Mouse (Mus musculus): ENCODE results near the gene Tlk2. TPM values are rescaled to one million over a fixed set of nuclear protein-coding genes. Genes with fewer than 3 reads are reported as not detected.

The Tlk2 gene
- polyA plus RNA-seq, 1 experiment from 2014 or later = 30.5 TPM

DNA sequence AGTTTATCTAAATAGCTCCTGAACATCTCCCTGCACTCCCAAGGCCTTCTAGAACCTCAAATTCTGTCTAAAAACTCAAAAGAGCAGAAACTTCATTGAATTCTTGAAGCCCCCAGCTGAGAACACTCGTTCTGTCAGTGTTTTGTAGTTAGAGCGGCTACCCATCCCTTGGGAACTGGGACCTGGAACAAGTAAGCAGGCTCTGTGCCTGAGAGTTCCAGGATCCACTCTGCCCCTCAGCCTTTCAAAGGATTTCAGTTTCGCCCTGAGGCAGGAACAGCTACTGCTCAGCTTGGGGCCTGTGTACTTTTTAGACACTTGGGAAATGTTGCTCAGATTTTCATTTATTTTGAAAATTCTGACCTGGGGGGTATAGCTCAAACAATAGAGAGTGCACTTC lies 32.0 kb upstream of the Tlk2 start, which contains the start of gene Gm10842:
Gene Gm10842 (plus strand): TSS at position 301 of the 400 bp plus-strand sequence.
- H3K27ac ChIP-seq (ENCODE audit: low read depth, low read length) = no peak within 1 kb of the TSS

DNA sequence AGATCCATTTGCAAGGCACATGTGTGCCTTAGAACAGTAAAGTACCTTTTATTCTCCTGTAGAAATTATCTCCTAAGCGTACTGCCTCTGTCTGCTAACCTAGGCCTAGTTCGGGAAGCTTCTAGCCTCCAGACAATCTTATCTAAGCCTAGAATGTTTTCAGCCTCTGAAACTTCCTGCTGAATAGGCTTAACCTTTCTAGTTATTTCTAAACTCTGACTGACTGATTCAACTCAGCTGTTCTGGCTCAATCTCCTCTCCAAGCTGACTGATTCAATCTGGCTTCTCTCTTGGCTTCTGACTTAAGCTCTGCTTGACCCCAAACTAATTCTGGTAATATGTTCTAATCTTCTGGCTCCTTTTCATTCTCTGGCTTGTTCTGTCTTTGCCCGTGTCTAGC lies 29.3 kb upstream of the Tlk2 start:
- 92% methylated on average over 3 of the region's 3 CpGs for WGBS
- Histone ChIP-seq H3K4me1 (replicated peaks; ENCODE audit: control insufficient read depth, insufficient read depth, low read length) (peaks cover 6% of the 10 kb centered on the region; the same call in 1 of the 2 replicates), H3K27me3 (ENCODE audit: control insufficient read depth, insufficient read depth, low read length) (no peaks in the 10 kb centered on the region), H3K36me3 (ENCODE audit: control insufficient read depth, insufficient read depth, low read length) (no peaks in the 10 kb centered on the region), H3K9me3 (ENCODE audit: control insufficient read depth, low read length) (no peaks in the 10 kb centered on the region), H3K9ac (ENCODE audit: low read depth, low read length) (no peak overlapping the region), H3K4me3 (ENCODE audit: low read depth, low read length) (no peak overlapping the region), H3K4me2 (replicated peaks; ENCODE audit: low read depth, low read length) (no peak overlapping the region), H3K27ac (ENCODE audit: low read depth, low read length) (no peak overlapping the region)
- no peak for ATAC-seq (ENCODE audit: low FRiP score)
- no peak for DNase-seq (ENCODE audit: low spot score)

More for the DNA sequence above, 32.0 kb upstream of the Tlk2 start, which contains the start of gene Gm10842:
- no peak for DNase-seq (ENCODE audit: low spot score)
- H3K9me3 ChIP-seq (ENCODE audit: control insufficient read depth, low read length) = no peaks in the 10 kb centered on the region
- H3K36me3 ChIP-seq (ENCODE audit: control insufficient read depth, insufficient read depth, low read length) = no peaks in the 10 kb centered on the region
- H3K9ac ChIP-seq (ENCODE audit: low read depth, low read length) = no peak within 1 kb of the TSS
- ATAC-seq (ENCODE audit: low FRiP score) = no peak
- no peak within 1 kb of the TSS for H3K4me3 ChIP-seq (ENCODE audit: low read depth, low read length)
- no peaks in the 10 kb centered on the region for H3K4me1 ChIP-seq (replicated peaks; ENCODE audit: control insufficient read depth, insufficient read depth, low read length)
- WGBS = 76% methylated on average over 3 of the region's 3 CpGs
- H3K4me2 ChIP-seq (replicated peaks; ENCODE audit: low read depth, low read length) = no peak within 1 kb of the TSS
- no peaks in the 10 kb centered on the region for H3K27me3 ChIP-seq (ENCODE audit: control insufficient read depth, insufficient read depth, low read length)

DNA sequence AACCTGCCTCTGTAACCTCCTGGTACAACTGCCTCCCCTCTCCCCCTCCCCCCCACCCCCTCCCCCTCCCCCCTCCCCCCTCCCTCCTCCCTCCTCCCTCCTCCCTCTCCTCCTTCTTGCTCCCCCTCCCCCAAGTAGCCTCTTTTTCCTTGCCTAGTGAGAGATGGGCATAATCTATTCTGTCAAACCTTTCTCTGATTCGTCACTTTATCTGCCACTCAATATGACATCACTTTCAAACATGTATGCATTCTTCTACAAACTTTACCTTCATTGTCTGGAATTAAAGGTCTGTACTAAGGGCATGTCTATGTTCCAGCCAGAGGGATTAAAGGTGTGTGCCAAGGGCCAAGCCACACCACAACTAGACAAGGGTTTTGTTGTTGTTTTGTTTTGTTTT lies 28.8 kb upstream of the Tlk2 start:
- Histone ChIP-seq H3K27me3 (ENCODE audit: control insufficient read depth, insufficient read depth, low read length) (no peaks in the 10 kb centered on the region), H3K4me2 (replicated peaks; ENCODE audit: low read depth, low read length) (no peak overlapping the region), H3K36me3 (ENCODE audit: control insufficient read depth, insufficient read depth, low read length) (no peaks in the 10 kb centered on the region), H3K9me3 (ENCODE audit: control insufficient read depth, low read length) (no peaks in the 10 kb centered on the region), H3K9ac (ENCODE audit: low read depth, low read length) (no peak overlapping the region), H3K4me1 (replicated peaks; ENCODE audit: control insufficient read depth, insufficient read depth, low read length) (peaks cover 6% of the 10 kb centered on the region; the same call in 1 of the 2 replicates), H3K4me3 (ENCODE audit: low read depth, low read length) (no peak overlapping the region), H3K27ac (ENCODE audit: low read depth, low read length) (no peak overlapping the region)
- WGBS = 88% methylated on average over 1 of the region's 1 CpGs
- no peak for DNase-seq (ENCODE audit: low spot score)
- no peak for ATAC-seq (ENCODE audit: low FRiP score)

DNA sequence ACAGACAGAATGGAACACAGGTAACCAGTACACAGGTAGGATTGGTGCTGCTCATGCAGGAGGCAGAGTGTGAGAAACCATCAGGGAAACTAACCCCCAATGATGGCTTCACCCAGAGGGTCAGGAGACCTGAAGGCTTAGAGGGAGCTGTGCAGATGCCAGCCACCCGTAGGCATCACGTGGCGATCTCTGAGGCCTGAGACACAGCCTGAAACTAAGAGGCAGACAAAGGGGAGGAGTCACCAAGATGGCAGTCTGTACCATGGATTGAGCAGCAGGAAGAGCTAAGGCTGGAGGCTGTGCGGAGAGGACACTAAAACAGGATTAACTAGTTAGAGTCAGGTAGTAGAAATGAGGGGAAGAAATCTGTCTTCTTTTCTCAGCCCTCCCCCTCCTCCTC lies 27.9 kb upstream of the Tlk2 start:
- Histone ChIP-seq H3K4me2 (replicated peaks; ENCODE audit: low read depth, low read length) (no peak overlapping the region), H3K36me3 (ENCODE audit: control insufficient read depth, insufficient read depth, low read length) (no peaks in the 10 kb centered on the region), H3K9ac (ENCODE audit: low read depth, low read length) (no peak overlapping the region), H3K27me3 (ENCODE audit: control insufficient read depth, insufficient read depth, low read length) (no peaks in the 10 kb centered on the region), H3K9me3 (ENCODE audit: control insufficient read depth, low read length) (no peaks in the 10 kb centered on the region), H3K27ac (ENCODE audit: low read depth, low read length) (no peak overlapping the region), H3K4me1 (replicated peaks; ENCODE audit: control insufficient read depth, insufficient read depth, low read length) (peaks cover 6% of the 10 kb centered on the region; the same call in 1 of the 2 replicates), H3K4me3 (ENCODE audit: low read depth, low read length) (no peak overlapping the region)
- whole genome bisulfite sequencing = 70% methylated on average over 4 of the region's 4 CpGs
- ATAC-seq (ENCODE audit: low FRiP score) (no peak), DNase-seq (ENCODE audit: low spot score) (no peak)

DNA sequence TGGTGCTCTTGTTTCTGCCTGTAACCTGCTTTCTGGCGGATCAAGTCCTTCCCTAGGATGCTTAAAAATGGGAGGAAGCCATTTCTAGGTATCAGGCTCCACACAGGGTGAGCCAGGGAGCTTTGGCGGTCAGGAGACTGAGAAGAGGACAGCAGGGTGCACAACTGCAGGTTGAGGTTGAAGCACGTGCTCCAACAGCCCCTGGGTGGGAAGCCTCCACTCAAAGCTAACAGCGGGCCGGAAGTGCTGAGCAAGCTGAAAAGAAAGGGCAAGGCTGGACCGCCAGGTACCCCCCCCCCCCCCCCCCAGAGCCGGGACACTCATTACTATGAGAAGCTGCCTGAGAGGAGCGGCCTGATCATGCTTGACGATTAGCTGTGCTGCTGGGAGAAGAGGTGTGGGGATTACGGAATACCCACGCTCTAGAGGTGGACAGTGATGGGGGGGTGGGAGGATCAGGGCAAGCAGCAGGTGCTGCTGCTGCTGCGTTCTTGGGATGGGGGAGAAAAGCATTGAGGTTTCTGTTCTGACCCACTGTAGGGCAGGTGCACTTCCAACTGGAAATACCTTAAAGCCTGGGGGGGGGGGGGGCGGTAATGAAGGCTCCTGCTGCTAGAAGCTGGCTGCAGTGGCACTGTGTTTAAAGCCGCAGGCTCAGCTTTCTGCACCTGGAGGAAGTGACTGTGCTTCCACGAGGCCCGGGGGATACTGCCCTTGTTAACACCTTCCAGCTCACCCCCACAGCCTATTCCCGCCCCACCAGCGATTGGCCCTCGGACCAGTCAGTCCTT lies 27.2 kb upstream of the Tlk2 start:
- Histone ChIP-seq H3K27me3 (ENCODE audit: control insufficient read depth, insufficient read depth, low read length) (no peaks in the 10 kb centered on the region), H3K4me3 (ENCODE audit: low read depth, low read length) (no peak overlapping the region), H3K9me3 (ENCODE audit: control insufficient read depth, low read length) (no peaks in the 10 kb centered on the region), H3K4me1 (replicated peaks; ENCODE audit: control insufficient read depth, insufficient read depth, low read length) (peaks cover 6% of the 10 kb centered on the region; the same call in 1 of the 2 replicates), H3K9ac (ENCODE audit: low read depth, low read length) (no peak overlapping the region), H3K27ac (ENCODE audit: low read depth, low read length) (no peak overlapping the region), H3K4me2 (replicated peaks; ENCODE audit: low read depth, low read length) (no peak overlapping the region; the same call in 1 of the 2 replicates), H3K36me3 (ENCODE audit: control insufficient read depth, insufficient read depth, low read length) (no peaks in the 10 kb centered on the region)
- WGBS = 23% methylated on average over 18 of the region's 19 CpGs
- ATAC-seq (ENCODE audit: low FRiP score) (no peak), DNase-seq (ENCODE audit: low spot score) (peak; percentile 6)

DNA sequence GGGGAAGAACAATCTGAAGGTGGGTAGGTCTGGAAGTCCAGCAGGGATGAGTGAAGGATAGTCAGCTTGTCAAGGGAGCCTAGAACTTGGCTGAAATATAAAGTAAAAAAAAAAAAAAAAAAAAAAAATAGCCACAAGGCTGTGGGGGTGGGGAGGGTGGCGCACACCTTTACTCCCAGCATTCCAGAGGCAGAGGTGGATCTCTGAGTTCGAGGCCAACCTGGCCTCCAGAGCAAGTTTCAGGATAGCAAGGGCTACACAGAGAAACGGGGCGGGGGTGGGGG lies 26.6 kb upstream of the Tlk2 start:
- peaks cover 6% of the 10 kb centered on the region; the same call in 1 of the 2 replicates for H3K4me1 ChIP-seq (replicated peaks; ENCODE audit: control insufficient read depth, insufficient read depth, low read length)
- H3K4me2 ChIP-seq (replicated peaks; ENCODE audit: low read depth, low read length) = no peak overlapping the region
- no CpG with 5 or more reads among the region's 4 CpGs for WGBS
- no peaks in the 10 kb centered on the region for H3K27me3 ChIP-seq (ENCODE audit: control insufficient read depth, insufficient read depth, low read length)
- H3K9me3 ChIP-seq (ENCODE audit: control insufficient read depth, low read length) = no peaks in the 10 kb centered on the region
- H3K36me3 ChIP-seq (ENCODE audit: control insufficient read depth, insufficient read depth, low read length) = no peaks in the 10 kb centered on the region
- no peak for DNase-seq (ENCODE audit: low spot score)
- no peak overlapping the region for H3K27ac ChIP-seq (ENCODE audit: low read depth, low read length)
- ATAC-seq (ENCODE audit: low FRiP score) = no peak
- no peak overlapping the region for H3K9ac ChIP-seq (ENCODE audit: low read depth, low read length)
- H3K4me3 ChIP-seq (ENCODE audit: low read depth, low read length) = no peak overlapping the region

DNA sequence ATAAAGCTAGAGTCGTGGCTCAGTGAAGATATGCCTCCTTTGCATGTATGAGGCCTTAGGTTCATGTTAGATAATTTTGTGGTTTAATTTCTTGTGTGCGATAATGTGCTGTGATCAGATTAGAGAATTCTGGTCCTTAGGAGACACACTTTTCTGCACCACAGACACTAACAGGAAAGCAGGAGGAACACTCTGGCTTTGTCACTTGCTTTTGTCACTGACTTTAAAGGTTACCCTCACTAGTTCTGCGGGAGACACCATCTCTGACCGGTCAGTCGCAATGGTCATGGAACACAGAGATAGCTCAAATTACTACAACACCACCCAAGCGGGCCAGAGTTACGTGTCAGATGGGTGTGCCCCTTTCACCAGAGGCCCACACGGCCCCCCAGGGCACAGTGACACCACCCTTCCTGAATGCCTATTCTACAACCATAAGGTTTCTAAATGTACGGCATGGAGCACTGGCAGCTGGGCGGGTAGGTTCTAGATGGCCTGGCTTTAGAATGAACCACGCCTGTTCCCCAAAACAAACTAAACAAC lies 26.2 kb upstream of the Tlk2 start:
- Histone ChIP-seq H3K36me3 (ENCODE audit: control insufficient read depth, insufficient read depth, low read length) (no peaks in the 10 kb centered on the region), H3K4me3 (ENCODE audit: low read depth, low read length) (no peak overlapping the region), H3K27me3 (ENCODE audit: control insufficient read depth, insufficient read depth, low read length) (no peaks in the 10 kb centered on the region), H3K9me3 (ENCODE audit: control insufficient read depth, low read length) (no peaks in the 10 kb centered on the region), H3K27ac (ENCODE audit: low read depth, low read length) (no peak overlapping the region), H3K4me1 (replicated peaks; ENCODE audit: control insufficient read depth, insufficient read depth, low read length) (peaks cover 6% of the 10 kb centered on the region; the same call in 1 of the 2 replicates), H3K4me2 (replicated peaks; ENCODE audit: low read depth, low read length) (no peak overlapping the region), H3K9ac (ENCODE audit: low read depth, low read length) (no peak overlapping the region)
- ATAC-seq (ENCODE audit: low FRiP score) = no peak
- DNase-seq (ENCODE audit: low spot score) = no peak
- 74% methylated on average over 11 of the region's 11 CpGs for WGBS

DNA sequence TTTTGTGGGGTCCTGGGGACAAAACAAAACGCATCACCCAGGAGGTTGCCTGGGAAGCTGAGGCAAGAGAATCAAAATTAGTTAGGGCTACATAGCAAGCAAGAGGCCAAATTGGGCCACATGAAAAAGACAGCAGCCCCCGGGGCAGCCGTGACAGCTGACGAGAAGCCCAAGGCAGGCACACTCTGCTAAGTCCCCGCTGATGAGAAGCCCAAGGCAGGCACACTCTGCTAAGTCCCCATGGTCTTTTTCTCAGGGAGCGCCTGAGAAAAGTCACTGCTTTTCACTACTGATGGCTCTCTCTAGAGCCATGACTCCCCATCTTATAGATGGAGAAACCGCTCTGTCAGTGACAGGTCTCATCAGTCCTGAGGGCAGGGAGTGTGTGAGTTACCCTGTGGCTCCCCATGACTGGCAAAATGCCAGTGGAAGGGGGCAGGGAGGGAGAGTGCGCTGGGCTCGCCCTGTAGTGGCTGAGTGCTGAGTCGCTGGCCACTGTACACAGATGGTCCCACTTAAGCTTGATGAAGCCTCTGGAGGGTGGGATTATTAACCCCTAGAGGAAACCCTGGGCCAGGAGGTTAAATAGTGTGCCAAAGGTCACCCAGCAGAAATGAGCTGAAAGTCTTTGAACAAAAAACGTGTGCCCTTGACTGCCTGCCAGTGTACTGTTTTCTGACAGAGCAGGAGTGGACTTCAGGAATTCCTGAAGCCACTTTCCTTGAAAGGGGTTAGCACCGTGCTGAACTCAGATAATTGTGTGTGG lies 25.4 kb upstream of the Tlk2 start:
- H3K27ac ChIP-seq (ENCODE audit: low read depth, low read length) = no peak overlapping the region
- no peak overlapping the region for H3K4me2 ChIP-seq (replicated peaks; ENCODE audit: low read depth, low read length)
- 35% methylated on average over 12 of the region's 12 CpGs for WGBS

More for the DNA sequence above, 25.4 kb upstream of the Tlk2 start:
- Histone ChIP-seq H3K9me3 (ENCODE audit: control insufficient read depth, low read length) (no peaks in the 10 kb centered on the region), H3K27me3 (ENCODE audit: control insufficient read depth, insufficient read depth, low read length) (no peaks in the 10 kb centered on the region), H3K36me3 (ENCODE audit: control insufficient read depth, insufficient read depth, low read length) (no peaks in the 10 kb centered on the region), H3K4me1 (replicated peaks; ENCODE audit: control insufficient read depth, insufficient read depth, low read length) (peaks cover 6% of the 10 kb centered on the region; the same call in 1 of the 2 replicates), H3K4me3 (ENCODE audit: low read depth, low read length) (no peak overlapping the region), H3K9ac (ENCODE audit: low read depth, low read length) (no peak overlapping the region)
- peak; percentile 68 for ATAC-seq (ENCODE audit: low FRiP score)
- DNase-seq (ENCODE audit: low spot score) = peak; percentile 54
